Mouse (Mus musculus) stomach, postnatal 0 days (tissue): Measurements from ENCODE around the gene Tnfrsf12a.

Source experiments
- CTCF ChIP-seq: IDR thresholded peaks from 2 replicates; pipeline ENCODE4 v1.5.1; 2016; ENCODE audit warnings: antibody characterized with exemption, low read depth, mild to moderate bottlenecking, moderate library complexity
- EP300 ChIP-seq: optimal IDR thresholded peaks from 2 replicates; pipeline ENCODE3; 2016; ENCODE audit warnings: antibody characterized with exemption

GRCm38 (mm10) chr17:23683226-23683625 is 6.0 kb upstream of the Tnfrsf12a start:
- TF ChIP-seq CTCF: no peak
- no peak for TF ChIP-seq EP300
